Mouse (Mus musculus): Measurements from ENCODE around the gene Etv6. TPM values are rescaled to one million over a fixed set of nuclear protein-coding genes. Genes with fewer than 3 reads are reported as not detected.
A peak's percentile ranks its signal among the peaks of the same experiment; 100 is the strongest.

Gene Etv6
- polyA plus RNA-seq, 1 experiment from 2014 or later, result 5.2 TPM

DNA sequence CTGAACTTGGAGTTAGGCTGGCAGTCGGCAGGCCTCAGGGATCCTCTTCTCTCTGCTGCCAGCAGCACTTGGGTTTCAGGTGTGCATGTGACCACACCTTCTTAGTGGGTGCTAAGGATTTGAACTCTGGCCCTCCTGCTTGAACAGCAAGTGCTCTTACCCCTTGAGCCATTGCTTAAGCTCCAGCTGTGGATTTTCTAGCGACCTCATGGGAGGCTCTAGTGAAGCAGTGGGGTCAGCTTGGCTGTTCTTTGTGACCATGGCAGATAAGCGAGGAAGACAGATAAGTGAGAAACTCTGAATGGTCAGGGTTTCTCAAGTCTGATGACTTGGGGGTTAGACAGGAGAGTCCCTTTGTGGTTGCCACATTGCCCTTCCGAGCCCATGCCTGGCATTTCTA is 55.4 kb downstream of the Etv6 start:
- no peaks in the 10 kb centered on the region for H3K9me3 ChIP-seq (ENCODE audit: control insufficient read depth, low read length)

DNA sequence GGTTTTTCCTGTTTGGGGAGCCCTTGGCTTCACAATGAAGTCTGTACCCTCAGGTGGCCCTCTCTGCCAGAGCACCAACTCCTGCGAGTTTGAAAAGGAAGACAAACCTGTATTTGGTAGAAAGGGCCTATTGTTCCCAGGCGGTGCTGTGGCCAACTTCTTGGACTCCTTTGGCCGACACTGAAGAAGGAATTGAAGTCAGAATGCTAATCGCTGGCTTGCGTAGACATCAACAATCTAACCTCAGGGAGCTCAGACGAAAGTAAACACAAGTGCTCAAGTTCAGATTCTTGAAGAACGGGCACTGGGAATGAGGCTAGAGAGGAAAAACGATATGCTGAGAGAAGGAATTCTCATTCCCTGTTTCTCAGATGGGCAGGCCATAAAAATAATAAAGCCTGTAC is 55.9 kb downstream of the Etv6 start:
- H3K27ac ChIP-seq (ENCODE audit: low read length), result no peak overlapping the region
- no peaks in the 10 kb centered on the region for H3K27me3 ChIP-seq (replicated peaks; ENCODE audit: control insufficient read depth, insufficient read depth, low read length)
- H3K4me1 ChIP-seq (replicated peaks; ENCODE audit: control insufficient read depth, insufficient read depth, low read length), result no peaks in the 10 kb centered on the region
- no peaks in the 10 kb centered on the region for H3K36me3 ChIP-seq (ENCODE audit: control insufficient read depth, insufficient read depth)
- no peak overlapping the region for H3K4me2 ChIP-seq (ENCODE audit: low read length)
- no peak for ATAC-seq
- H3K9ac ChIP-seq (replicated peaks; ENCODE audit: low read depth, low read length), result no peak overlapping the region
- no peaks in the 10 kb centered on the region for H3K9me3 ChIP-seq (ENCODE audit: control insufficient read depth, low read length)
- no peak overlapping the region for H3K4me3 ChIP-seq (replicated peaks; ENCODE audit: low read length)
- WGBS, result 70% methylated on average over 8 of the region's 8 CpGs

More for the DNA sequence above, 55.4 kb downstream of the Etv6 start:
- H3K27ac ChIP-seq (ENCODE audit: low read length), result no peak overlapping the region
- H3K4me1 ChIP-seq (replicated peaks; ENCODE audit: control insufficient read depth, insufficient read depth, low read length), result no peaks in the 10 kb centered on the region
- no peak overlapping the region for H3K4me3 ChIP-seq (replicated peaks; ENCODE audit: low read length)
- no peaks in the 10 kb centered on the region for H3K36me3 ChIP-seq (ENCODE audit: control insufficient read depth, insufficient read depth)
- H3K27me3 ChIP-seq (replicated peaks; ENCODE audit: control insufficient read depth, insufficient read depth, low read length), result no peaks in the 10 kb centered on the region
- ATAC-seq, result no peak
- no peak overlapping the region for H3K9ac ChIP-seq (replicated peaks; ENCODE audit: low read depth, low read length)
- WGBS, result 94% methylated on average over 4 of the region's 4 CpGs
- no peak overlapping the region for H3K4me2 ChIP-seq (ENCODE audit: low read length)

DNA sequence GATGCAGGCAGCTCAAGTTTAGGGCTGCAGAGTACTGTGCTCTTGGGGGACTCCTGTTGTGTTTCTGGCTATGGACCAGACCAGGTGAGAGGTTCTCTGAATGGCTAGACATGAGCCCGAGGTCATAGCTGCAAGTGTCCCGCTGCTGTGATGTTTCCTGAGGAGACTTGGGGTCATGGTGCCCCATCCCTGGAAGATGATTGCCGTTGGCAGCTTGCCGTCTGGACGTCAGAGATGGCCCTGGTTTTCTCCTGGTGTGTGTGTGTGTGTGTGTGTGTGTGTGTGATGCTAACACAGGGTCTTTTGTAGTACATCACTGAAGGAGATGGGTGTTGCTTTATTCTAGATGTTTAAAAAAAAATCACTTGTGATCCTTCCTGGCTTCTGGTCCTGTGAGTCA is 58.6 kb downstream of the Etv6 start:
- no peaks in the 10 kb centered on the region for H3K36me3 ChIP-seq (ENCODE audit: control insufficient read depth, insufficient read depth)
- no peak overlapping the region for H3K4me2 ChIP-seq (ENCODE audit: low read length)
- no peak overlapping the region for H3K27ac ChIP-seq (ENCODE audit: low read length)
- no peaks in the 10 kb centered on the region for H3K4me1 ChIP-seq (replicated peaks; ENCODE audit: control insufficient read depth, insufficient read depth, low read length)
- no peaks in the 10 kb centered on the region for H3K9me3 ChIP-seq (ENCODE audit: control insufficient read depth, low read length)
- no peak overlapping the region for H3K4me3 ChIP-seq (replicated peaks; ENCODE audit: low read length)
- H3K27me3 ChIP-seq (replicated peaks; ENCODE audit: control insufficient read depth, insufficient read depth, low read length), result no peaks in the 10 kb centered on the region
- no peak for ATAC-seq
- 93% methylated on average over 5 of the region's 5 CpGs for WGBS
- no peak overlapping the region for H3K9ac ChIP-seq (replicated peaks; ENCODE audit: low read depth, low read length)

DNA sequence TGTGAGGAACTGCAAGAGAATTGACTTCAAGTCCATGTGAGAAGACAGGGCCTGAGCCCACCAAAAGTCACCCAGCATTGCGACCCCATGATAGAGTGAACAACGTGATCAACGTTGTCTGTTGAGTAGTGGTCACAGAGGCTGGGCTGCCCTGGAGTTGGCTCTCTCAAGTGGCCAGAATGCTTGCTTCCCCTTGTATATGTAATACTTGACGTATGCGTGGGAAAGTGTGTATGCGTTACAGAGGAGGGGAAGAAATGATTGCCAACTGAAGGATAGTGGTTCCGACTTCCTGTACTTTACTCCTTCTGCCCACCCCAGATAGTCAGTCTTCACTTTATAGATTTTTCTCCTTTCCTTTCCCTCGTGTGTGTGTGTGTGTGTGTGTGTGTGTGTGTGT is 59.1 kb downstream of the Etv6 start:
- H3K4me1 ChIP-seq (replicated peaks; ENCODE audit: control insufficient read depth, insufficient read depth, low read length), result no peaks in the 10 kb centered on the region
- ATAC-seq, result no peak
- H3K4me2 ChIP-seq (ENCODE audit: low read length), result no peak overlapping the region
- H3K27ac ChIP-seq (ENCODE audit: low read length), result no peak overlapping the region
- no peaks in the 10 kb centered on the region for H3K27me3 ChIP-seq (replicated peaks; ENCODE audit: control insufficient read depth, insufficient read depth, low read length)
- WGBS, result 95% methylated on average over 8 of the region's 8 CpGs
- H3K9me3 ChIP-seq (ENCODE audit: control insufficient read depth, low read length), result no peaks in the 10 kb centered on the region
- H3K36me3 ChIP-seq (ENCODE audit: control insufficient read depth, insufficient read depth), result no peaks in the 10 kb centered on the region
- no peak overlapping the region for H3K9ac ChIP-seq (replicated peaks; ENCODE audit: low read depth, low read length)
- H3K4me3 ChIP-seq (replicated peaks; ENCODE audit: low read length), result no peak overlapping the region

DNA sequence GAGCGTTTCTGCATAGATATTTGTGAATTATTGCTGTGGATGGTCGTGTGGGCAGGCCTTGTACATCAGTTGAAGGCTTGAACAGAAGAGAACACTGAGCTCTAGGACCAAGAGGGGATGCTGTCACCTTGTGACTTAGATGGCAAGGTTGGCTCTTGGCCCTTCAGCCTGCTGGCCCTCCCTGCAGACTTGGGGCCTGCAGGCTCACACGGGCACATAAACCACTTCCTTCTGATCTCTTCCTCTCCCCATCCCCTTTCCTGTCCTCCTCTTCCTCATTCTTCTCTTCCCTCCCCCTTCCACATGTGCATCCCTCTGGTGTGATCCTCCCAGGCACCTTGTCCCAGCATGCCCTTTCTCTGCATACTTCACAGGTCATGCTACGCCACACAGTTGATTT is 60.1 kb downstream of the Etv6 start:
- no peak overlapping the region for H3K4me3 ChIP-seq (replicated peaks; ENCODE audit: low read length)
- no peak overlapping the region for H3K27ac ChIP-seq (ENCODE audit: low read length)
- no peaks in the 10 kb centered on the region for H3K27me3 ChIP-seq (replicated peaks; ENCODE audit: control insufficient read depth, insufficient read depth, low read length)
- 88% methylated on average over 4 of the region's 4 CpGs for WGBS
- no peak overlapping the region for H3K4me2 ChIP-seq (ENCODE audit: low read length)
- no peak overlapping the region for H3K9ac ChIP-seq (replicated peaks; ENCODE audit: low read depth, low read length)
- ATAC-seq, result no peak
- H3K4me1 ChIP-seq (replicated peaks; ENCODE audit: control insufficient read depth, insufficient read depth, low read length), result no peaks in the 10 kb centered on the region
- no peaks in the 10 kb centered on the region for H3K9me3 ChIP-seq (ENCODE audit: control insufficient read depth, low read length)
- H3K36me3 ChIP-seq (ENCODE audit: control insufficient read depth, insufficient read depth), result no peaks in the 10 kb centered on the region

DNA sequence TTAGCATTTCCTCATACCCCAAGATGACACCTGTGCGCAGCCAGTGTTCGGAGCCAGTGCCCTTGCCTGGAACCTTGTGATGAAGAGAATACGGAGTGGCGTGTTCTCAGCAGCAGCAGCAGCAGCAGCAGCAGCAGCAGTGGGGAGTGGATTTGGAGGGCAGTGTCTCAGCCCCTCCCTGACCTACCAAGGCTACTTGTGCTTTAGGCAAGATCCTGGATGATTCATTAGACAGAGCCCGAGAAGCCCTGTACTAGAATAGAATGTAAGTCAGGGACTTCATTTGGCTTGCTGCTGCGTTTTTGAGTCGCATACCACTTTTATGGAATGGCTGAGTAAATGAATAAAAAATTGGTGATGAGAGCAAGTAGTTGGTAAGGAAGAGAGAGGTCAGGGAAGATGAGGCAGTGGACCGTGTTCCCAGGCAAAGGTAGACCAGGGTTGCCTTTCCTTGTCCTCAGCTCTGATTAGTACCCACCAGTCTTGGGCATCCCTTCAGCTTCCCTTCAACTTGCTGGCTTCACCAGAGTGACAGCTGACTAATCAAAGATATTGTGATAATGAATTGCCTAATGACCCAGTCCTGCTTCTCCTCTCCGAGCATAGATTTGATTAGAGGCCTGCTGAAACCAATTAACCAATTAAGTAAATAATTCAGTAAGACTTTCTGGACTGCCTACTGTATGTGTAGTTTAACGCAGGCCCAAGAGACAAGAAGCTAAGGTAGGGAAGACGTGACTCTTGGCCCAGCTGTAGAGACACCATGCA is 64.7 kb downstream of the Etv6 start:
- ATAC-seq, result no peak; the same call in 1 of the 2 replicates
- no peaks in the 10 kb centered on the region for H3K36me3 ChIP-seq (ENCODE audit: control insufficient read depth, insufficient read depth)
- H3K9ac ChIP-seq (replicated peaks; ENCODE audit: low read depth, low read length), result no peak overlapping the region
- WGBS, result 84% methylated on average over 11 of the region's 11 CpGs
- no peak overlapping the region for H3K27ac ChIP-seq (ENCODE audit: low read length)
- no peak overlapping the region for H3K4me2 ChIP-seq (ENCODE audit: low read length)
- no peak overlapping the region for H3K4me3 ChIP-seq (replicated peaks; ENCODE audit: low read length)
- H3K27me3 ChIP-seq (replicated peaks; ENCODE audit: control insufficient read depth, insufficient read depth, low read length), result no peaks in the 10 kb centered on the region
- no peaks in the 10 kb centered on the region for H3K9me3 ChIP-seq (ENCODE audit: control insufficient read depth, low read length)
- peaks cover 1% of the 10 kb centered on the region for H3K4me1 ChIP-seq (replicated peaks; ENCODE audit: control insufficient read depth, insufficient read depth, low read length)

DNA sequence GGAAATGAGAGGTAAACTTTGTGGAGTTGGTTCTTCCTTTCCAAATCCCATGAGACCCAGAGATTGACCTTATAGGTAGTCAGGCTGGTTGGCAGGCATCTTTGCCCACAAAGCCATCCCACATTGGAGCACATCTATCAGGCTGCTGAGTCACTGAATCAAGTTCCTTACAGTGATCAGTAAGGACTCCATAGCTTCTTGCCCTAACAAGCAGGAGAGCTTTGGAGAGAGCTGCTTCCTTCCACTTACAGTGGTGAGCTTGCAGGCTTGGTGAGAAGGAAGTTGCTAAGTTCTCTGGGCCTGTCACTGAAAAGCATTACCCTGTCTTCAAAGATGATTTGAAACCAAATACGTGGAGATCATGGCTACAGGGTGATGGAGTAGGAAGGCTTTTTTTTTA is 66.9 kb downstream of the Etv6 start:
- Histone ChIP-seq H3K27ac (ENCODE audit: low read length) (no peak overlapping the region), H3K36me3 (ENCODE audit: control insufficient read depth, insufficient read depth) (no peaks in the 10 kb centered on the region), H3K4me3 (replicated peaks; ENCODE audit: low read length) (no peak overlapping the region), H3K9ac (replicated peaks; ENCODE audit: low read depth, low read length) (no peak overlapping the region), H3K4me2 (ENCODE audit: low read length) (no peak overlapping the region), H3K27me3 (replicated peaks; ENCODE audit: control insufficient read depth, insufficient read depth, low read length) (no peaks in the 10 kb centered on the region), H3K4me1 (replicated peaks; ENCODE audit: control insufficient read depth, insufficient read depth, low read length) (peaks cover 12% of the 10 kb centered on the region), H3K9me3 (ENCODE audit: control insufficient read depth, low read length) (no peaks in the 10 kb centered on the region)
- WGBS, result 88% methylated on average over 1 of the region's 1 CpGs
- ATAC-seq, result no peak

DNA sequence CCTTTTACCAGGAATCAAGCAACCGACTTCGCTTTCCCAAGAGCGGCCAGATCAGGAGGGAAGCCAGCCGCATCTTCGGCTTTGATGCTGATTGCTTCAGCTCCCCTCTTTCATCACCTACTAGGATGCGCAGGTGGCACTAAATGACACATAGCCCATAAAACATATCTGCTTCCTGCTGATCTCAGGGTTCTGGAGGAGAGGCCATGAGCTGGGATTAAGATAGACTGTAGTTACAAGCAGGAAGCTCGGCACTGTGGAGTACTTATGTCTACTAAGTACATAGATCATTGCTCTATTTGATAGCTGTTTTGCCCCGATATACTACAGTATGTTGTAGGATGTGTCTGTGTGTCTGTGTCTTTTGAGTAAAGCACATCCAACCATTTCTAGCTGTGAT is 68.0 kb downstream of the Etv6 start:
- Histone ChIP-seq H3K4me2 (ENCODE audit: low read length) (no peak overlapping the region), H3K27ac (ENCODE audit: low read length) (no peak overlapping the region), H3K9me3 (ENCODE audit: control insufficient read depth, low read length) (no peaks in the 10 kb centered on the region), H3K4me1 (replicated peaks; ENCODE audit: control insufficient read depth, insufficient read depth, low read length) (peaks cover 12% of the 10 kb centered on the region), H3K27me3 (replicated peaks; ENCODE audit: control insufficient read depth, insufficient read depth, low read length) (no peaks in the 10 kb centered on the region), H3K9ac (replicated peaks; ENCODE audit: low read depth, low read length) (no peak overlapping the region), H3K36me3 (ENCODE audit: control insufficient read depth, insufficient read depth) (no peaks in the 10 kb centered on the region), H3K4me3 (replicated peaks; ENCODE audit: low read length) (no peak overlapping the region)
- 96% methylated on average over 8 of the region's 8 CpGs for WGBS
- no peak for ATAC-seq

DNA sequence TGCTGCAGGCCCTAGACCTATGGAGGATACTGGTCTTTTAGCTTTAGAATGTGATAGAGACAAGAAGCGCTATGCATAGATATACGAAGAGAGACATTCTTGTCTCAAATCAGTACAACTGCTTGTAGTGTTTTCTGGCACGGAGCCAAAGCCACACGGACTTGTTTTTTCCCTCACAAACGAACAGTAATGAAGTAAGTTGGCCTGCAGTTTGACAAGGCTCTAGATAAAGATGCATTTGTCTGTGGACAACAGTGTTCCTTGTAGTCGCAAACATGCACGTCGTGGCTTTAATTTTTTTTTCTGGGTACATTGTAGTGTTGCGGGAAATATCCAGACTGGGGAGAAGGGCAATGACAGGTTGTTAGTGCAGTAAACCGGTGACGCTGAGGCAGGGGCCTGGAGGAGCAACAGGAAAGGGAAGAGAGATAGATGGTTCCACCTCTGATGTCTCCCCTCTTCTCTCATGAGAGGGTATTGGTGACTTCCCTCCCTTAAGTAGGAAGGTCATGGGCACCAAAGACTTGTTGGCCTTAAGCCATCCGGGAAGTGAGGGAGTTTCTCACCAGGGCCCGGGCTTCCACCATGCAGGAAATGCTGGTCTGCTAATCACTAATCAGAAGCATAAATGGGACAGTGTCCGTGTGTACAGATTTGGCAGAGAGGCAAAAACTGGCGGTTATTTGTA is 70.2 kb downstream of the Etv6 start:
- Histone ChIP-seq H3K27ac (ENCODE audit: low read length) (no peak overlapping the region), H3K4me2 (ENCODE audit: low read length) (no peak overlapping the region), H3K4me1 (replicated peaks; ENCODE audit: control insufficient read depth, insufficient read depth, low read length) (peaks cover 12% of the 10 kb centered on the region), H3K4me3 (replicated peaks; ENCODE audit: low read length) (no peak overlapping the region), H3K9me3 (ENCODE audit: control insufficient read depth, low read length) (no peaks in the 10 kb centered on the region), H3K27me3 (replicated peaks; ENCODE audit: control insufficient read depth, insufficient read depth, low read length) (no peaks in the 10 kb centered on the region), H3K9ac (replicated peaks; ENCODE audit: low read depth, low read length) (no peak overlapping the region), H3K36me3 (ENCODE audit: control insufficient read depth, insufficient read depth) (no peaks in the 10 kb centered on the region)
- ATAC-seq, result peak; percentile 18; the same call in 1 of the 2 replicates
- WGBS, result 37% methylated on average over 15 of the region's 15 CpGs
